Mouse (Mus musculus) v-Abl transformed pro-B cells (cell line): Measurements from ENCODE around the gene Gm10053.

Experiments
- in situ Hi-C, 2 experiments: fragments of 400-800 bp; cut with MboI; formaldehyde crosslinking; loops; one replicate each; pipeline ENCODE4 v1.15.1; 2025; ENCODE audit not compliant: unreplicated experiment in 2 of 2

Gene Gm10053

DNA sequence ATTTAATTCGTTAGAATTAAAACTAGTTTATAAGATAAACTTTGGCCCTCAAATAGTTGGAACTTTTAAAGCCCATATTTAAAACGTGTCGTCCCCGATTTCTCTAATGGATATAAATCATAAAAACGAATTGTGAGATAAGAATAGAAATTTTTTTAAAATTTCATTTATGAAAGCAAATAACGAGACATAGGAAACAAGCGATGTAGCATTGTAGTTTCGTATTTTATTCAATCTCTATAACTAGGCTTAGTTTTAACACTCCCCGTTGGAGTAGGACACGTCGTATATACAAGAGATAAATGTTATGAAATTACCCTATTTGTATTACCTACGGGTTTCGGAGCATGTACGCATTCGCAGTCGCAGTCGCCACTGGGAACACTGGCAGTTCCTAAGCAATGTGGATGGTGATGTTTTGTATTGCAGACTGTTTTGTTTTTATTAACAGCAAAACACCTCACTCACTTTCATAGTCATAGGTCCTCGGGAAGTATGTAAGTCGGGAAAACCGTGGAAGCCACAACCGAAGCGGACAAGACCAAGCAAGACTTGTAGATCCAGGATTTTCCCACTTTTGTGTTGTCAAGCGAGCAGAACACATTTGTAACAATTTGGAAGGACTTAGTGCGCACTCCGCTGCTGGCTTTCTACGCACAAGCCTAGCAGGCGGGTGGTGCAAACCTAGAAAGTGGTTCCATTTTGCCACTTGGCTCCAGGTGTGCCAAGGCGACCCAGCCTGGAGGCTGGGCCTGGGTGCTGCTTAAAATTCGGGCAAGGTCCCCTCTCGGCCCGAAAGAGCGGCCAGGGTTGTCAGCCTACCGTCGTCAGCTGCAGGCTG is 23.5 kb downstream of the Gm10053 start:
- in situ Hi-C loops: loop anchor here (25.0 kb wide), 2 partner anchors 737 to 1037 kb away; no protein-coding TSS in a partner anchor

DNA sequence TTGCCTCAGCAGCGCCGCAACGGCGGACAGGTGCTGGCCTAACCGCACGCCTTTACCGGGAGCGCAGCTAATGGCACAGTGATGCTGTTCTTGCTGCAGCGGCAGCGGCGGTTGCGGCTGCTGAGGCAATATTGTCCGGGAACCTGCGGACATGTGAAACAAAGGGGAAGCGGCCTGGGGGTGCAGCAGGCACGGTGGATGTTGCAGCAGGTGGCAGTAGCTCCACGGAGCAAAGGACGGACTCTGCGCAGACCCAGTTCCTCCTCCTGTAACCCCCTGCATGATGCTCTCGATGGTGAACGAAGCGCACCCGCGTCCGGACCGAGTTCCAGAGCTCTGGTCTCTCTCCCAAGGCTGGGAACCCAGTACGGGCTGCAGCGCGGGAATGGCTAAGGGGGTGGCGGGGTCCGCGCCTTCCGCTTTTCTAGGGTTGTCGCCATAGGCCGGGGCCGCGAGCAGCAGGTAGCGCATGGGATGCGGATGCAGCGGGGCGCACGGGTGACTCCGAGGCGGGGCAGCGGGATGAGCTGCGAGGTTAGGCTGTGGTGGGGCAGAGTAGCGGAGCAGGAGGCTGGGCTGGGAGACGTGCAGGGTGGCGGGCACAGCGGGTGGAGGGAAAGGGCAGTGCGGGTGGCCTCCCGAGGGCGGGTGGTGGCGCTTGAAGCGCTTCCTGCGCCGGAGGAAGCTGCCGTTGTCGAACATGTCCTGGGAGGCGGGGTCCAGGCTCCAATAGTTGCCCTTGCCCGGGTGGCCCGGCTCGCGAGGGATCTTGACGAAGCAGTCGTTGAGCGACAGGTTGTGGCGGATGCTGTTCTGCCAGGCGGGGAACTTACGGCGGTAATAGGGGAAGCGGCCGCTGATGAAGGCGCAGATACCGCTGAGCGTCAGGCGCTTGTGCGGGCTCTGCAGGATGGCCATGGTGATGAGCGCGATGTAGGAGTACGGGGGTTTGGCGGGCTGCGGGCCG is 24.4 kb downstream of the Gm10053 start:
- in situ Hi-C loops: loop anchor here (25.0 kb wide), 2 partner anchors 738 to 1038 kb away; no protein-coding TSS in a partner anchor

DNA sequence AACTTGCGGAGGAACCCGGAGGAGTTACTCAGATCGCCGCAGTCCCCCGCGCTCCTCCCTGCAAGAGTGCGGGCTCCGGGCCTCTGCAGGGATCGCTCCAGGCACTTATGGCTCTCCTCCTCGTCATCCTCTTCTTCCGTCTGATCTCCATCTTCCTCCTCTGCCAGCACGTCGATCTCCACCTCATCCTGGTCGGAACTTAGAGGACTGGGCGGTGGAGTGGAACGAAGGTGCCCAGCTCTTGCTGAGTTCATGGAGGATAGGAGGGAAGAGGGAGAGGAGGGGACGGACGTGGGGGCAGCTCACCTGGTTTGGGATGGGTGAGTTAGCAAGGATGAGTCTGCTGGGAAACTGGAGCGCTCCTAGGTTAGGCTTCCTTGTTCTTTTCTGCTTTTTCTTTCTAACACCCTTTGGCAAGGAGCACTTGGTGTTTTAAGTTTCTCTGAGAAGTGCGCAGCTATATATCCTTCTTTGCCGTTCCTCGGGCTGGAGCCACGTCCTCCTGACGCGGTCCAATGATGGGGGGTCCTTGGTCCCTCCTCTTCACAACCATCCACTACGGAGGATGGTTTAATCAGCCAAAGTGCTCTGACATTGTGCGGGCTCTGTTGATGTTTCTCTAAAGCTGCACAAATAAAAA is 25.2 kb downstream of the Gm10053 start, which contains the start of gene Foxd4:
Foxd4 (minus strand) TSS at position 617 of the 640 bp plus-strand sequence.
- in situ Hi-C loops: no loop called here

DNA sequence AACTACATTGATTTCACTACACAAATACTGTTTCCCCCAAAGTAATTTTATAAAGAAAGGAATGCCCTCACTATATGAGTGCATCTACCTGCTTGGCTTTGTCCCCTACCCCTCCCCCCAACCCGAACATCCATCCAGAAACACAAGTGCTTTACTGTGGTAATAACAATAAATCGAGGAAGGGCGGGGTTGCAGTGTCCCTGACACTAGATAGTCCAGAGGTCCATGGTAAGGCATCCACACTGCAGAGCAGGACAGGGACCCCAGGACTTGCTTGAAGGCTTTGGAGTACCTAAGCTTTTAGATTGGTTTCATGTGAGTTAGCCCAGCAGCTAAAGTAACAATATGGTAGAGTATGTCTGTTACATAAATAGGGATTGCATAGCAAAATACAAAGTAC is 26.2 kb downstream of the Gm10053 start:
- in situ Hi-C loops: no loop called here

DNA sequence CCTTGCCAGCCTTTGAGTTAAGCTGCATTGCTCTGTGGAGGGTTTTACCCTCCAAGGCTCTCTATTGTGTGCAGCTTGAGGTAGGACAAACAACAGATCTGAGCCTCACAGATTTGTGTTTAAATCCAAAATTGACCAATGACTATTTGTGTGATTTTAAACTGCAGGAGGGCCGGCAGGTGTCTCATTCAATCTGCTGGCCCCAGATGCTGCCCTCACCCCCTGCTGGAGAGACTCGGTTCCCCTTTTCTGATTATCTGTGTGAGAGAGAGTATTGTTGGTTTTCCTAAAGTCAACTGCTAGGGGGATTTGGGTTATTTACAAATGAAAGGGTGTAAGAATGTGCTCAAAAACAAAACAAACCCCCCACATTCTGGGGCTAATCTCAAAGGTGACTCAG is 26.8 kb downstream of the Gm10053 start:
- in situ Hi-C loops: no loop called here

DNA sequence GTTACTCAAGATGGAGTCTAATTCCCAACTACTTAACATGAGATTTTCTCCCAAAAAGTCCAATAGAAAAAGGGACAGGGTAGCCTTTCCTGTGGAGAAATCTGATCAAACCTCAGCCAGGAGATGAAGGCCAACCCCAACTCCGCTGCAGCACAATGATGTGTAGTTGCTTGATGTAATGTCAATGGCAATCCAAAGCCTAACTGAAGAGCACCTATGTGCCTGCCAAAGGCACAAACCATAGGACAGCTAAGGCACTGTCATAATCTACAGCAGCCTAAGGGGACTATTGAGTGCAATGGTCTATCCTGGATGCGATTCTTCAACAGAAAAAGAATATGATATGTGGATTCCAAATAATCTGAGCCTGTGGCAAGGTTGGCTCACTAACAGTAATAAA is 27.3 kb downstream of the Gm10053 start:
- in situ Hi-C loops: no loop called here

DNA sequence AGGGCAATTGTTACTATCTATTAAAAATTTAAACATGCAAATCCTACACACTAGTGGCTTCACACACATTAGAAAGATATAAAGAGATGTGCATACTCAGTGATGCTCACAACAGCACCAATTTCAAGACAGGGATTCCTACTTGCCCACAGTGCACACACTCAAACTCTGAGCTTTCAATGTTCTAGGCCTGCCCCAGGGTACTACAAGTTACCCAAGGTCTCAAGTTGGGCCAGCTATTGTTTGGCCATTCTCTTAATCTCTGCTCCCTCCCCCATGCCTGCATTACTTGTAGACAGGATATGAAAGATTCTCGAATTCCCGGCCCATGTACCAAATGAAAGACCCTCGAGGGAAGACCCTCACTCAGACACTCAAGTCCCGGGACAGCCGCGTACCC is 32.2 kb downstream of the Gm10053 start:
- in situ Hi-C loops: no loop called here

DNA sequence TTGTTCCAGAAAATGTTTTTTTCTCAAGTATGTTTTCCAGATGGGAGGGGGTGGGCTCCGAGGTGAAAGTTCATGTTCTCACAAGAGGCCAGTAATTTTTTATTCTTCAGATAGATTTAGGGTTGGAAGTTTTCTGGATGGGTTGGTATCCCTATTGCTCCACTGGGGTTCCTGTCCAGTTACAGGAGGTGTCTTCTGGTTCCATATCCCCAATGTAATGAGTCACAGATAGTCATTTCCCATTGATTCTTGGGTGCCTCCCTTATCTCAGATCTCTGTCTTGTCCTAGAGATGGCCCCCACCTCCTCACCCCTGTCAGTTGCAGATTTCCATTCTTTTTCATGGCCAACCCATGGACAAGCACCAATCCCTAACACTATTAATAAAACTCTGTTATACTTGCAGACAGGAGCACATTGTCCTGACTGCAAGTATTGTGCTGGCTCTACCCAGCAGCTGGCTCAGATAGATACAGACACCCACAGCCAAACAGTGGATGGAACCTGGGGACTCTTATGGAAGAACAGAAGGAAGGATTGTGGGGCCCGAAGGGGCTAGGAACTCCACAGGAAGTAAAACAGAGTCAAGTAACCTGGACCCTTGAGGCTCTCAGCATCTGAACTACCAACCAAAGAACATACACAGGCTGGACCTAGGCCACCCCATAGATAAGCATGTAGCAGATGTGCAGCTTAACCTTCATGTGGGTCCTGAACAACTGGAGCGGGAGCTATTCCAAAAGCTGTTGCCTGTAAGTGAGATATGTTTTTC is 33.1 kb downstream of the Gm10053 start:
- in situ Hi-C loops: no loop called here

DNA sequence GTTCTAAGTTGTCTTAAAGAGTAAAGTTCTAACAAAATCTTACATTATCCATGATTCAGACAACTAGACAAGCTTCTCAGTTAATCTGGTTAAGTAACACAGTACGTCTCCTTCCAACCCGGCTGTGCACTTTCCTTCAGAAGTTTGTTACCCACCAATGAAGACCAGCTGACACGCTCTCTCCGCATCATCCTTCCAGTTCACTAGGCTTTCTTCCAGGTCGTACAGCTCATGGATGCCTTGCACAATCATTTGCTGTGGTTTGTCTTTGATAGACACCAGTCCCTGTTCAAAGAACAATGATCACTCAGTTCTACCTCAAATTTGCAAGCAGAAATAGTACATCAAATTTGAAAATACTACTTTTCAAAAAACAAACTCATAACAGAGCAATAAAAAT is 45.4 kb downstream of the Gm10053 start:
- in situ Hi-C loops: no loop called here
